Mouse (Mus musculus): ENCODE results near the gene Wasf3. TPM values are rescaled to one million over a fixed set of nuclear protein-coding genes. Genes with fewer than 3 reads are reported as not detected.

Gene Wasf3
- polyA plus RNA-seq, 1 experiment from 2014 or later = 0.52 TPM

GRCm38 (mm10) chr5:146360386-146360785 is 24.4 kb upstream of the Wasf3 start:
- whole genome bisulfite sequencing (ENCODE audit: insufficient replicate concordance) = 37% methylated on average over 10 of the region's 10 CpGs
- Histone ChIP-seq H3K27ac (ENCODE audit: low read depth, low read length) (no peak overlapping the region), H3K4me2 (no peak overlapping the region), H3K4me3 (ENCODE audit: low read depth, low read length) (no peak overlapping the region), H3K27me3 (ENCODE audit: control insufficient read depth, insufficient read depth, low read length) (no peaks in the 10 kb centered on the region), H3K9ac (ENCODE audit: low read depth, low read length) (no peak overlapping the region), H3K9me3 (replicated peaks; ENCODE audit: control insufficient read depth, low read length) (peaks cover 4% of the 10 kb centered on the region; the same call in 1 of the 2 replicates), H3K36me3 (ENCODE audit: control insufficient read depth, insufficient read depth, low read length) (no peaks in the 10 kb centered on the region), H3K4me1 (ENCODE audit: control insufficient read depth, insufficient read depth, low read length) (no peaks in the 10 kb centered on the region)
- no peak for ATAC-seq (replicated peaks; ENCODE audit: insufficient number of reproducible peaks, low FRiP score, low TSS enrichment)

GRCm38 (mm10) chr5:146362711-146363110 is 22.1 kb upstream of the Wasf3 start:
- WGBS (ENCODE audit: insufficient replicate concordance) = 79% methylated on average over 9 of the region's 9 CpGs
- Histone ChIP-seq H3K4me3 (ENCODE audit: low read depth, low read length) (no peak overlapping the region), H3K4me1 (ENCODE audit: control insufficient read depth, insufficient read depth, low read length) (no peaks in the 10 kb centered on the region), H3K27ac (ENCODE audit: low read depth, low read length) (no peak overlapping the region), H3K27me3 (ENCODE audit: control insufficient read depth, insufficient read depth, low read length) (no peaks in the 10 kb centered on the region), H3K9me3 (replicated peaks; ENCODE audit: control insufficient read depth, low read length) (peaks cover 4% of the 10 kb centered on the region; the same call in 1 of the 2 replicates), H3K36me3 (ENCODE audit: control insufficient read depth, insufficient read depth, low read length) (no peaks in the 10 kb centered on the region), H3K4me2 (no peak overlapping the region), H3K9ac (ENCODE audit: low read depth, low read length) (no peak overlapping the region)
- ATAC-seq (replicated peaks; ENCODE audit: insufficient number of reproducible peaks, low FRiP score, low TSS enrichment) = no peak

GRCm38 (mm10) chr5:146368356-146368755 is 16.4 kb upstream of the Wasf3 start:
- Histone ChIP-seq H3K4me1 (ENCODE audit: control insufficient read depth, insufficient read depth, low read length) (no peaks in the 10 kb centered on the region), H3K4me3 (ENCODE audit: low read depth, low read length) (no peak overlapping the region), H3K36me3 (ENCODE audit: control insufficient read depth, insufficient read depth, low read length) (no peaks in the 10 kb centered on the region), H3K4me2 (no peak overlapping the region), H3K27ac (ENCODE audit: low read depth, low read length) (no peak overlapping the region), H3K9ac (ENCODE audit: low read depth, low read length) (no peak overlapping the region), H3K9me3 (replicated peaks; ENCODE audit: control insufficient read depth, low read length) (no peaks in the 10 kb centered on the region), H3K27me3 (ENCODE audit: control insufficient read depth, insufficient read depth, low read length) (no peaks in the 10 kb centered on the region)
- WGBS (ENCODE audit: insufficient replicate concordance) = 61% methylated on average over 2 of the region's 2 CpGs
- no peak for ATAC-seq (replicated peaks; ENCODE audit: insufficient number of reproducible peaks, low FRiP score, low TSS enrichment)

- 83% methylated on average over 13 of the region's 13 CpGs for WGBS (ENCODE audit: insufficient replicate concordance)
- Histone ChIP-seq H3K9me3 (replicated peaks; ENCODE audit: control insufficient read depth, low read length) (no peaks in the 10 kb centered on the region), H3K9ac (ENCODE audit: low read depth, low read length) (no peak overlapping the region), H3K27me3 (ENCODE audit: control insufficient read depth, insufficient read depth, low read length) (no peaks in the 10 kb centered on the region), H3K27ac (ENCODE audit: low read depth, low read length) (no peak overlapping the region), H3K36me3 (ENCODE audit: control insufficient read depth, insufficient read depth, low read length) (no peaks in the 10 kb centered on the region), H3K4me3 (ENCODE audit: low read depth, low read length) (no peak overlapping the region), H3K4me2 (no peak overlapping the region), H3K4me1 (ENCODE audit: control insufficient read depth, insufficient read depth, low read length) (no peaks in the 10 kb centered on the region)
- no peak for ATAC-seq (replicated peaks; ENCODE audit: insufficient number of reproducible peaks, low FRiP score, low TSS enrichment)
Measured at GRCm38 (mm10) chr5:146368971-146369370, 15.8 kb upstream of the Wasf3 start.

- Histone ChIP-seq H3K4me3 (ENCODE audit: low read depth, low read length) (no peak overlapping the region), H3K9me3 (replicated peaks; ENCODE audit: control insufficient read depth, low read length) (no peaks in the 10 kb centered on the region), H3K27ac (ENCODE audit: low read depth, low read length) (no peak overlapping the region), H3K36me3 (ENCODE audit: control insufficient read depth, insufficient read depth, low read length) (no peaks in the 10 kb centered on the region), H3K27me3 (ENCODE audit: control insufficient read depth, insufficient read depth, low read length) (no peaks in the 10 kb centered on the region), H3K4me1 (ENCODE audit: control insufficient read depth, insufficient read depth, low read length) (no peaks in the 10 kb centered on the region), H3K4me2 (no peak overlapping the region), H3K9ac (ENCODE audit: low read depth, low read length) (no peak overlapping the region)
- ATAC-seq (replicated peaks; ENCODE audit: insufficient number of reproducible peaks, low FRiP score, low TSS enrichment) = no peak
- 86% methylated on average over 8 of the region's 8 CpGs for WGBS (ENCODE audit: insufficient replicate concordance)
Measured at GRCm38 (mm10) chr5:146370794-146371193, 14.0 kb upstream of the Wasf3 start.

GRCm38 (mm10) chr5:146373238-146373637 is 11.5 kb upstream of the Wasf3 start:
- H3K4me2 ChIP-seq = no peak overlapping the region
- no peaks in the 10 kb centered on the region for H3K4me1 ChIP-seq (ENCODE audit: control insufficient read depth, insufficient read depth, low read length)
- 76% methylated on average over 11 of the region's 11 CpGs for WGBS (ENCODE audit: insufficient replicate concordance)
- H3K27me3 ChIP-seq (ENCODE audit: control insufficient read depth, insufficient read depth, low read length) = no peaks in the 10 kb centered on the region
- ATAC-seq (replicated peaks; ENCODE audit: insufficient number of reproducible peaks, low FRiP score, low TSS enrichment) = no peak
- H3K9me3 ChIP-seq (replicated peaks; ENCODE audit: control insufficient read depth, low read length) = no peaks in the 10 kb centered on the region
- H3K27ac ChIP-seq (ENCODE audit: low read depth, low read length) = no peak overlapping the region
- no peaks in the 10 kb centered on the region for H3K36me3 ChIP-seq (ENCODE audit: control insufficient read depth, insufficient read depth, low read length)
- H3K9ac ChIP-seq (ENCODE audit: low read depth, low read length) = no peak overlapping the region
- no peak overlapping the region for H3K4me3 ChIP-seq (ENCODE audit: low read depth, low read length)

GRCm38 (mm10) chr5:146376601-146377000 is 8.2 kb upstream of the Wasf3 start:
- Histone ChIP-seq H3K27ac (ENCODE audit: low read depth, low read length) (no peak overlapping the region), H3K9me3 (replicated peaks; ENCODE audit: control insufficient read depth, low read length) (no peaks in the 10 kb centered on the region), H3K27me3 (ENCODE audit: control insufficient read depth, insufficient read depth, low read length) (no peaks in the 10 kb centered on the region), H3K4me2 (no peak overlapping the region), H3K36me3 (ENCODE audit: control insufficient read depth, insufficient read depth, low read length) (no peaks in the 10 kb centered on the region), H3K9ac (ENCODE audit: low read depth, low read length) (no peak overlapping the region), H3K4me1 (ENCODE audit: control insufficient read depth, insufficient read depth, low read length) (no peaks in the 10 kb centered on the region), H3K4me3 (ENCODE audit: low read depth, low read length) (no peak overlapping the region)
- ATAC-seq (replicated peaks; ENCODE audit: insufficient number of reproducible peaks, low FRiP score, low TSS enrichment) = no peak
- 80% methylated on average over 4 of the region's 4 CpGs for WGBS (ENCODE audit: insufficient replicate concordance)

GRCm38 (mm10) chr5:146380041-146380440 is 4.7 kb upstream of the Wasf3 start:
- H3K4me3 ChIP-seq (ENCODE audit: low read depth, low read length) = no peak overlapping the region
- H3K9me3 ChIP-seq (replicated peaks; ENCODE audit: control insufficient read depth, low read length) = peaks cover 2% of the 10 kb centered on the region; the same call in 1 of the 2 replicates
- H3K4me1 ChIP-seq (ENCODE audit: control insufficient read depth, insufficient read depth, low read length) = no peaks in the 10 kb centered on the region
- 74% methylated on average over 8 of the region's 8 CpGs for whole genome bisulfite sequencing (ENCODE audit: insufficient replicate concordance)
- H3K9ac ChIP-seq (ENCODE audit: low read depth, low read length) = no peak overlapping the region
- no peak for ATAC-seq (replicated peaks; ENCODE audit: insufficient number of reproducible peaks, low FRiP score, low TSS enrichment)
- H3K36me3 ChIP-seq (ENCODE audit: control insufficient read depth, insufficient read depth, low read length) = no peaks in the 10 kb centered on the region
- no peak overlapping the region for H3K27ac ChIP-seq (ENCODE audit: low read depth, low read length)
- H3K4me2 ChIP-seq = no peak overlapping the region
- H3K27me3 ChIP-seq (ENCODE audit: control insufficient read depth, insufficient read depth, low read length) = no peaks in the 10 kb centered on the region

GRCm38 (mm10) chr5:146382268-146382667 is 2.5 kb upstream of the Wasf3 start:
- no peak overlapping the region for H3K9ac ChIP-seq (ENCODE audit: low read depth, low read length)
- H3K9me3 ChIP-seq (replicated peaks; ENCODE audit: control insufficient read depth, low read length) = peaks cover 5% of the 10 kb centered on the region
- peaks cover 8% of the 10 kb centered on the region; the same call in 1 of the 2 replicates for H3K27me3 ChIP-seq (ENCODE audit: control insufficient read depth, insufficient read depth, low read length)
- H3K4me2 ChIP-seq = no peak overlapping the region
- H3K4me3 ChIP-seq (ENCODE audit: low read depth, low read length) = no peak overlapping the region
- ATAC-seq (replicated peaks; ENCODE audit: insufficient number of reproducible peaks, low FRiP score, low TSS enrichment) = no peak
- no peaks in the 10 kb centered on the region for H3K4me1 ChIP-seq (ENCODE audit: control insufficient read depth, insufficient read depth, low read length)
- no peak overlapping the region for H3K27ac ChIP-seq (ENCODE audit: low read depth, low read length)
- H3K36me3 ChIP-seq (ENCODE audit: control insufficient read depth, insufficient read depth, low read length) = no peaks in the 10 kb centered on the region
- 81% methylated on average over 3 of the region's 3 CpGs for WGBS (ENCODE audit: insufficient replicate concordance)
